Mouse (Mus musculus): Measurements from ENCODE around the gene Ak6.

Ak6 gene

DNA sequence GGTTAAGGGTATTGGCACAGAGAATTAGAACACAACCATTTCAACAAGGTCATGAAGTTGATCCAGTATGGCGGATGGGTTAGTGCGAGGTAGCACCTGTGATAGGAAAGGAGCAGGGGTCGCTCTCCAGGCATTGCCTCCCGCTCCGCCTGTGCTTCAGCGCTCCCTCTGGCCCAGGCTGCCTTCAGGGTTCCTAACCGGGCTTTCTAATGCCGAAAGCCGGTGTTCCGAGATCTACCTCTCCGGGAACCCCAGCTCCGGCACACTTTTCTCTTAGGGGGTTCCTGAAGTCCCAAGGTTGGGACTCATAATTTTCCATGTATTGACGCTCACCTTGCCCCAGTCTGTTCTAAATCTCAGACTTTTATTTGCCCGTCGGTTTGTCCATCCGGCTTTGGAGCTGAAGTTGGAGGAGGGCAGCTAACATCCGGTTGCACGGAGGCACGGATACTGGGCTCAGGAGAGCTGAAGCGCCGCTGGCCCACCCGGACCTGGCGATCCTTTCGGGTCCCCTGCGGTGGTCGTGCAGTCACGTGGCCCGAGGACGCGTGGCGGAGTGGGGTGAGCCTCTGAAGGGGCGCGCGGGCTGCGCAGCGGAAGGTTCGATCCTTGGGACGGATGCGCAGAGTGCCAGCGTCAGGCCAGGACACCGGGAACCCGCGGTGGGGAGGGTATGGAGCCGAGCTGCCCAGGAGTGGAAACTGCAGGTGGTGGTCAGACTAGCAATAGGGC, 18.7 kb downstream of the Ak6 start, which contains the start of gene Ccdc125:
Ccdc125 (plus strand) TSS at position 427 of the 732 bp plus-strand sequence.
- DNase-seq, result peak; percentile 53

DNA sequence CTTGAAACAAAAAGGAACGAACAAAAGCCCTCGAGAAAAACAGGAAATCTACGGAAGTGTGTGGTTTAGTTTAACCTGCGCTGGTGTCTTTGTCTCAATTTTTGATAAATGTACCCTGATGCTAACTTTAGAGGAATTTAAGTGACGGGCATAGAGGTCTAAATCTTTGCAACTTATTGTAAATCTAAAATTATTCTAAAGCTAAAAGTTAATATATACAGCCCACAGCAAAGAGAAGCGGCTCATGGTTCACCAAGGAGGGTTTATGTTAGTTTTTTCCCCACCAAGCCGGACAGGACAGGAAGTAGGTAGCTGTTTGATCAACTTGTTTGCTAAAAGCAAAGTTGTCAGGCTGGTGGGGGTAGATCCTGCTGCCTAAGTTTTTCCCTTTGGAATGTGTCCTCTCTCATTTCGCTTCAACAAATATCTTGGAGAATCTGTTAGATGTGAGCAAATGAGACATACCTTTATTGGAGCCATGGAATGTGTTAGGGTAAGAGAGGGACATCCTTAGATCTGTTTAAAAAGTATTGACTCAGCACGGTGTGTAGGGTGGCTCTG, 19.5 kb downstream of the Ak6 start:
- DNase-seq, result no peak

DNA sequence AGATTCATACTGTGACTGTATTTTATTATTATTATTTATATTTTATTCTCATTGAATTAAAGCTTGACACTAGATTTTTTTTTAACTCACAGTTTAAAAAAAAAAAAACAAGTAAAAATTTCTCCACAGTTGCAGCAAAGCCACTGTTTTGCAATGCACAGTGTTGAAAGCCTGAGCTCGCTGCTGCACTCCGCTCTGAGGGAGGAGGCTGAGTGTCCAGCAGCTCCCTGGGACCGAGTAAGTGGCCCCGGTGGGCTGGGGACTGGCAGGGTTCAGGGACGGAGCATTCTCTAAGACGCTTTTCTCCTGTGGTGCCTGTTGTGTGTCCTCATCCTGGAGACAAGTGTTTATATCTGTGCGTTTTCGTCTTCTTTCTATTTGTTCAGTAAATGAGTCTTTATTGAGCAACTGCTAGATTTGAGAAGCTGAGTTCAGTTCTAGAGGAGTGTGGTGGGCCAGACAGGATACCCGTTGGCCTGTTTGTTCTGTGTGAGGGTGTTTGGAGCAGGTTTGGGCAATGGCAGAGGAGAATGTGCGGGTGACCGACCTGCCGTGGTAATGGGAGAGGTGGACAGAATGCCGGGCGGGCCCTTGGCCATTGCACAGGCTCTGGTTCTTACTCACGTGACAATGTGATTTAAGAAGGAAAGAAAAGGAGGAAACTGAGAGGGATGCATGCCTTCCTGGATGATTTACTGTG, 25.3 kb downstream of the Ak6 start:
- DNase-seq, result no peak

DNA sequence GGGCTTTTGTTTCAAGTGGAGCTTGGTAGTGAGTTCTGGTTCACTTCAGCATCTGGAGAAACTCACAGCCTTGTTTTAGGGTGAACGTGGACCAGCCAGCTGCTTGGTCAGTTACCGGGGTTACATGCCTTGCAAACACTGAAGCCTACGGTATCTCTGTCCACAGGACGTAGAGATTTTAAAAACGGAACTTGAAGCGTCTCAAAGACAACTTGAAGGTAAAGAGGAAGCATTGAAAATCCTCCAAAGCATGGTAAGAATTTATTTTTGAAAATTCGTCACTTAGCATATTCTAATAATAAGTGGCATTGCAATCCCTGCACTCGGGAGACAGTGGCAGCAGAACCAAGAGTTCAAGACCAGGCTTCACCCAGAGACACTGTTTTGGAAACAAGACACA, 30.8 kb downstream of the Ak6 start:
- no peak for DNase-seq

- no peak for DNase-seq
These were observed 32.1 kb downstream of the Ak6 start for GRCm38 (mm10) chr13:100682837-100683236.

GRCm38 (mm10) chr13:100684355-100684754, 33.6 kb downstream of the Ak6 start:
- DNase-seq, result no peak

DNA sequence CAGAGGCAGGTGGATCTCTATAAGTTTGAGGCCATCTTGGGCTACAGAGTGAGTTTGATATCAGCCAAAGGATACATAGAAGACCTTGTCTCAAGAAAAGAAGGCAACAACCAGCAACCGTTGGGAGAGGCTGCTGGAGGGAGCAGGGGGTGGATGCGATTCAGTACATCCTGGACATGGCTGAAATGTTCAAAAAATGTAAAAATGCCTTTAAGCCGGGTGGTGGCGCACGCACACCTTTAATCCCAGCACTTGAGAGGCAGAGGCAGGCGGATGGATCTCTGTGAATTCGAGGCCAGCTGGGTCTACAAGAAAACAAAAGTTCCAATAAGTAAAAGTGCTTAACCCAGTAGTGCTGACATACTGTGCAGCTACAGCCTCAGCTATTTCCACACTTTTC, 36.7 kb downstream of the Ak6 start:
- no peak for DNase-seq

GRCm38 (mm10) chr13:100697541-100697940, 46.8 kb downstream of the Ak6 start:
- no peak for DNase-seq

GRCm38 (mm10) chr13:100698866-100699265, 48.1 kb downstream of the Ak6 start:
- DNase-seq, result no peak

GRCm38 (mm10) chr13:100703468-100703867, 52.7 kb downstream of the Ak6 start:
- peak; percentile 5 for DNase-seq

- DNase-seq, result no peak
These were observed 55.4 kb downstream of the Ak6 start for GRCm38 (mm10) chr13:100706206-100706605.

DNA sequence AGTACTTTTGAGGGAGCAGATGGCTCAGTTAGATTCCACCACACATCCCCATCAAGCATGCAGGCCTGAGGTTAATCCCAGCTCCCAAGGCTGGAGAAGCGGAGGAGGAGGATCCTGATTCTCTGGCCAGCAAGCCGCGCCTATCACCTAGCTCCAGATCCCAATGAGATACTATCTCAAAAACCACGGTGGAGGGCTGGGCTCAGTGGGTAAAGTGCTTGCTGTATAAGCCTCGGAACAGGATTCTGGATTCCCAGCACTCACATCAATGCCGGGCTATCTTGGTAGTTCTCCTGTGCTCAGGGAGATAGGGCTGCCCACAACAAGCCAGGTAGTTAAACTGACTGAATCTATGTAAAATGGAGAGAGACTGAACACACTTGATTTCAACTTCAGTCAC, 64.7 kb downstream of the Ak6 start:
- no peak for DNase-seq

All from retina, postnatal 1 day (tissue).